Mouse (Mus musculus) kidney, adult 2 months (tissue): ENCODE measurements at regions not wholly inside any gene's neighbourhood (a gene's known extent, or its start where the extent isn't known, plus 50 kb on each side); places are given as distances from the start of the nearest gene placed in this dataset.

ENCODE experiments used
- CTCF ChIP-seq: fragments of 200-500 bp; conservative IDR thresholded peaks from 2 replicates; pipeline ENCODE4 v1.5.1; 2011; ENCODE audit warnings: low read depth, mild to moderate bottlenecking, control low read depth, low read length, moderate library complexity, mixed read lengths; ENCODE audit not compliant: insufficient read depth, insufficient read length
- POLR2A ChIP-seq: fragments of 200-500 bp; IDR thresholded peaks from one replicate; pipeline ENCODE4 v1.6.1; 2011; ENCODE audit warnings: low read depth, low read length, control low read depth

DNA sequence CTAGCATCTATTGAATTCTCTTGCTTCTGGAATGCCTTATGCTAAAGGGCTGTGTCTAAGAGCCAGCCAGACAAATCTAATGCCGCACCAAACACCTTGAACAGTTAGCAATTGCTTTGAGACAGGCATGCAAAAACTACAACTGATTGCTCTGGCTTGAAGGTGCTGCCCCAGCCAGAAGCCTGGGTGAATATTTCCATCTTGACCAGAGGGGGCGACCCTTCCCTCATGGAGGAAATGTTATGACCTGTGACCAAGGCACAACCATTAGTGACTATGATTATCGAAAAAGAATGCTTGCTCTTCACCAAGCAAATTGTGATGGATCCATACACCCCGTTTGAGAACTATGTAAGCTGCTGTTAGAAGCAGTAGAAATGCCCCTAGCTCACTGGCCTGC, 445.9 kb upstream of the Etaa1 start:
- no peak for TF ChIP-seq CTCF
- TF ChIP-seq POLR2A = no peak
